Mouse (Mus musculus) forebrain, embryonic 15.5 days (tissue): ENCODE measurements at regions not wholly inside any gene's neighbourhood (a gene's known extent, or its start where the extent isn't known, plus 50 kb on each side); places are given as distances from the start of the nearest gene placed in this dataset.

ENCODE experiments used
- ATAC-seq: fragments of 200-750 bp; cut with Nextera tagmentation; replicated peaks from 2 replicates; pipeline ENCODE4 v1.8.0; 2017; ENCODE audit warnings: mild to moderate bottlenecking, moderate TSS enrichment, moderate library complexity
- H3K27ac ChIP-seq: fragments of 300-500 bp; sonication (generic); replicated peaks from 2 replicates; pipeline ENCODE4 v1.5.1; 2015; ENCODE audit warnings: mild to moderate bottlenecking, inconsistent platforms
- H3K27me3 ChIP-seq: fragments of 300-500 bp; sonication (generic); 2 replicates; pipeline ENCODE4 v1.6.1; 2015; ENCODE audit warnings: inconsistent platforms
- H3K36me3 ChIP-seq: fragments of 300-500 bp; sonication (generic); 2 replicates; pipeline ENCODE4 v1.6.1; 2015; ENCODE audit warnings: mild to moderate bottlenecking, inconsistent platforms
- H3K4me1 ChIP-seq: fragments of 300-500 bp; sonication (generic); 2 replicates; pipeline ENCODE4 v1.6.1; 2015; ENCODE audit warnings: inconsistent platforms
- H3K4me2 ChIP-seq: fragments of 300-500 bp; sonication (generic); replicated peaks from 2 replicates; pipeline ENCODE4 v1.6.1; 2015; ENCODE audit warnings: mild to moderate bottlenecking, inconsistent platforms
- H3K4me3 ChIP-seq: fragments of 300-500 bp; sonication (generic); 2 replicates; pipeline ENCODE4 v1.5.1; 2015; ENCODE audit warnings: mild to moderate bottlenecking, inconsistent platforms
- H3K9ac ChIP-seq: fragments of 300-500 bp; sonication (generic); replicated peaks from 2 replicates; pipeline ENCODE4 v1.6.1; 2015; ENCODE audit warnings: mild to moderate bottlenecking, inconsistent platforms
- H3K9me3 ChIP-seq: fragments of 300-500 bp; sonication (generic); 2 replicates; pipeline ENCODE4 v1.6.1; 2016; ENCODE audit warnings: inconsistent platforms
- WGBS: fragments of 180-500 bp; shearing (Covaris S2); methylation state at CpG from one replicate; pipeline ENCODE4 v1.1.7; 2015; ENCODE audit warnings: mixed read lengths; 5-methylcytosine and 5-hydroxymethylcytosine counted together

- Histone ChIP-seq H3K36me3 (no peaks in the 10 kb centered on the region), H3K27me3 (no peaks in the 10 kb centered on the region)
- no peak; the same call in 1 of the 2 replicates for ATAC-seq
Measured at GRCm38 (mm10) chr8:12078679-12079566, 199.7 kb upstream of the A230072I06Rik start.

GRCm38 (mm10) chr8:12081536-12081935 is 197.1 kb upstream of the A230072I06Rik start:
- H3K4me3 ChIP-seq: no peak overlapping the region
- WGBS: 95% methylated on average over 5 of the region's 5 CpGs

More at GRCm38 (mm10) chr8:12078679-12079566, 199.7 kb upstream of the A230072I06Rik start:
- 56% methylated on average over 14 of the region's 14 CpGs for WGBS
- H3K9ac ChIP-seq: no peak overlapping the region
- no peaks in the 10 kb centered on the region for H3K9me3 ChIP-seq
- H3K4me1 ChIP-seq: peaks cover 13% of the 10 kb centered on the region
- H3K4me2 ChIP-seq: no peak overlapping the region
- no peak overlapping the region for H3K4me3 ChIP-seq
- no peak overlapping the region for H3K27ac ChIP-seq

GRCm38 (mm10) chr8:12087192-12087800 is 191.3 kb upstream of the A230072I06Rik start:
- no peak overlapping the region for H3K4me3 ChIP-seq
- H3K4me1 ChIP-seq: peaks cover 6% of the 10 kb centered on the region; the same call in 1 of the 2 replicates
- H3K9me3 ChIP-seq: no peaks in the 10 kb centered on the region
- no peak overlapping the region for H3K27ac ChIP-seq
- H3K27me3 ChIP-seq: no peaks in the 10 kb centered on the region
- H3K4me2 ChIP-seq: no peak overlapping the region
- H3K36me3 ChIP-seq: no peaks in the 10 kb centered on the region
- no peak for ATAC-seq
- H3K9ac ChIP-seq: no peak overlapping the region
- 32% methylated on average over 10 of the region's 10 CpGs for WGBS

More at GRCm38 (mm10) chr8:12081536-12081935, 197.1 kb upstream of the A230072I06Rik start:
- Histone ChIP-seq H3K4me1 (peaks cover 13% of the 10 kb centered on the region), H3K9ac (no peak overlapping the region), H3K27me3 (no peaks in the 10 kb centered on the region), H3K27ac (no peak overlapping the region), H3K4me2 (no peak overlapping the region), H3K9me3 (no peaks in the 10 kb centered on the region), H3K36me3 (no peaks in the 10 kb centered on the region)
- ATAC-seq: no peak

GRCm38 (mm10) chr8:12100145-12100544 is 178.5 kb upstream of the A230072I06Rik start:
- H3K27ac ChIP-seq: no peak overlapping the region
- H3K9me3 ChIP-seq: no peaks in the 10 kb centered on the region
- no peak overlapping the region for H3K9ac ChIP-seq
- no peak overlapping the region for H3K4me2 ChIP-seq
- no peaks in the 10 kb centered on the region for H3K36me3 ChIP-seq
- no peak overlapping the region for H3K4me3 ChIP-seq
- no peaks in the 10 kb centered on the region for H3K27me3 ChIP-seq
- WGBS: 89% methylated on average over 8 of the region's 8 CpGs
- peaks cover 9% of the 10 kb centered on the region for H3K4me1 ChIP-seq
- no peak for ATAC-seq

- no peak overlapping the region for H3K4me3 ChIP-seq
- H3K4me1 ChIP-seq: peaks cover 18% of the 10 kb centered on the region
- 51% methylated on average over 4 of the region's 4 CpGs for WGBS
- H3K4me2 ChIP-seq: no peak overlapping the region
- ATAC-seq: no peak
- H3K27me3 ChIP-seq: 0 out of 2 replicates have a peak, but pooled peaks cover 3% of the 10 kb centered on the region
- H3K9me3 ChIP-seq: no peaks in the 10 kb centered on the region
- no peak overlapping the region for H3K27ac ChIP-seq
- H3K9ac ChIP-seq: no peak overlapping the region
- no peaks in the 10 kb centered on the region for H3K36me3 ChIP-seq
Measured at GRCm38 (mm10) chr8:12103296-12103695, 175.3 kb upstream of the A230072I06Rik start.

- Histone ChIP-seq H3K9me3 (no peaks in the 10 kb centered on the region), H3K4me3 (no peak overlapping the region), H3K27ac (peak overlapping the region; percentile 63), H3K36me3 (no peaks in the 10 kb centered on the region), H3K9ac (no peak overlapping the region), H3K4me2 (0 out of 2 replicates have a peak overlapping the region, but pooled peaks have one; percentile 8), H3K27me3 (0 out of 2 replicates have a peak, but pooled peaks cover 10% of the 10 kb centered on the region), H3K4me1 (peaks cover 26% of the 10 kb centered on the region)
- peak; percentile 44 for ATAC-seq
- WGBS: 6% methylated on average over 15 of the region's 15 CpGs
Measured at GRCm38 (mm10) chr8:12105106-12105901, 173.3 kb upstream of the A230072I06Rik start.

GRCm38 (mm10) chr8:12108578-12108977 is 170.0 kb upstream of the A230072I06Rik start:
- WGBS: 75% methylated on average over 5 of the region's 5 CpGs
- Histone ChIP-seq H3K4me3 (no peak overlapping the region), H3K4me2 (no peak overlapping the region), H3K9me3 (no peaks in the 10 kb centered on the region), H3K9ac (no peak overlapping the region), H3K36me3 (no peaks in the 10 kb centered on the region), H3K4me1 (peaks cover 33% of the 10 kb centered on the region), H3K27ac (no peak overlapping the region), H3K27me3 (0 out of 2 replicates have a peak, but pooled peaks cover 10% of the 10 kb centered on the region)
- ATAC-seq: no peak

GRCm38 (mm10) chr8:12111626-12112025 is 167.0 kb upstream of the A230072I06Rik start:
- Histone ChIP-seq H3K4me3 (no peak overlapping the region), H3K9me3 (no peaks in the 10 kb centered on the region)

GRCm38 (mm10) chr8:12113023-12113422 is 165.6 kb upstream of the A230072I06Rik start:
- 39% methylated on average over 8 of the region's 8 CpGs for WGBS
- H3K27ac ChIP-seq: no peak overlapping the region
- H3K4me1 ChIP-seq: peaks cover 15% of the 10 kb centered on the region
- no peak overlapping the region for H3K4me2 ChIP-seq
- no peak overlapping the region for H3K9ac ChIP-seq
- no peak for ATAC-seq
- 0 out of 2 replicates have a peak, but pooled peaks cover 6% of the 10 kb centered on the region for H3K27me3 ChIP-seq
- no peaks in the 10 kb centered on the region for H3K36me3 ChIP-seq
- no peak overlapping the region for H3K4me3 ChIP-seq
- no peaks in the 10 kb centered on the region for H3K9me3 ChIP-seq

More at GRCm38 (mm10) chr8:12111626-12112025, 167.0 kb upstream of the A230072I06Rik start:
- H3K36me3 ChIP-seq: no peaks in the 10 kb centered on the region
- H3K9ac ChIP-seq: no peak overlapping the region
- H3K27me3 ChIP-seq: 0 out of 2 replicates have a peak, but pooled peaks cover 10% of the 10 kb centered on the region
- H3K4me2 ChIP-seq: no peak overlapping the region
- H3K4me1 ChIP-seq: peaks cover 15% of the 10 kb centered on the region
- 81% methylated on average over 10 of the region's 10 CpGs for WGBS
- H3K27ac ChIP-seq: no peak overlapping the region
- no peak for ATAC-seq

GRCm38 (mm10) chr8:12126374-12127001 is 152.1 kb upstream of the A230072I06Rik start:
- Histone ChIP-seq H3K9me3 (no peaks in the 10 kb centered on the region), H3K27me3 (peaks cover 12% of the 10 kb centered on the region; the same call in 1 of the 2 replicates), H3K4me1 (peaks cover 36% of the 10 kb centered on the region), H3K4me2 (peak overlapping the region; percentile 19), H3K36me3 (no peaks in the 10 kb centered on the region), H3K27ac (peak overlapping the region; percentile 95), H3K9ac (no peak overlapping the region), H3K4me3 (no peak overlapping the region)
- peak; percentile 95 for ATAC-seq
- 5% methylated on average over 11 of the region's 11 CpGs for WGBS
